Mouse (Mus musculus): ENCODE data around the gene Ppfia3. TPM values are rescaled to one million over a fixed set of nuclear protein-coding genes. Genes with fewer than 3 reads are reported as not detected.

Ppfia3 gene
- polyA plus RNA-seq, 1 experiment from 2014 or later = 4.3 TPM

DNA sequence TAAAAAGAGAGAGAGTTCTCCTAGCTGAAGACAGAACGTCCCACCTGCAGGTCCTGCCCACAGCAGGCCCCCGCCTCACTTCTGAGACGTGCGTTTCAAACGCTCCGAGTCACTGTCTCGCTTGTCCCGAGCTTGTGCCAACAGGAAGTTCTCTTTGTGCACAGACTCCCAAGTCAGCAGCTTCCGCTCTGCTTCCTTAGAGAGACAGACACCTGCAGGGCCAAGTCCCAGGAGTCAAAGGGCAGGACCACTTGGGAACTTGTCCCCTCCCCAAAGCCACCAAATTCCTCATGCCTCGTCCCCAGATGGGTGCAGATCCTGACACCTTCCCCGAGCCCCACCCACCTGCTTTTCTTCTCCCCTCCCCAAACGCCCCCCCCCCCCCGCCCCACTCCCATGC lies 62.0 kb downstream of the Ppfia3 start:
- Histone ChIP-seq H3K9me3 (replicated peaks; ENCODE audit: low read length) (no peaks in the 10 kb centered on the region), H3K36me3 (ENCODE audit: insufficient read depth, low read length) (peaks cover 10% of the 10 kb centered on the region; the same call in 1 of the 2 replicates), H3K9ac (ENCODE audit: low read depth, low read length) (no peak overlapping the region), H3K4me1 (replicated peaks; ENCODE audit: insufficient read depth, low read length) (no peaks in the 10 kb centered on the region; the same call in 1 of the 2 replicates), H3K4me2 (ENCODE audit: low read length) (peak overlapping the region; percentile 28), H3K27me3 (ENCODE audit: insufficient read depth, low read length) (no peaks in the 10 kb centered on the region), H3K27ac (no peak overlapping the region), H3K4me3 (replicated peaks; ENCODE audit: low read depth, low read length) (no peak overlapping the region)
- DNase-seq (ENCODE audit: low spot score) (no peak), ATAC-seq (replicated peaks; ENCODE audit: low FRiP score, low read depth) (peak; percentile 33)
- 24% methylated on average over 12 of the region's 13 CpGs for WGBS
- TF ChIP-seq CTCF (IDR thresholded peaks at IDR 0.05; ENCODE audit: low read depth) = no peak

DNA sequence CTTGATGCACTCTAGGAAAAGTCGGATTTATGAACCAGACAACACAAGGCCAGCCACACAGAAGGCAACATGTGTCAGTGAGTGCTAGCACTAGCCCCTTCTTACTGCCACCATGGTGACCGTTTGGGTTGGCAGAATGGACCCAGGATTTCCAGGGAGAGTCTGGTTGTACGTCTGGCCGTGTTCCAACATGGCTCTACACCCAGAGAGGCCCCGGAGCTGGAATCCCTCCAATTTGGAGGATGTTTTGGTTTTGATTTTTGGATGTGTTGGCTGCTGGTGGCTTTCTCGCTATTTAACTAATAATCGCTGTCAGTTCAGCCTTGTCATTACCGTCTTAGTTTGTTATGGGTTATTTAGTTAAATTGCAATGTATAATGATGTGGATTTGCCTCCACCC lies 64.2 kb downstream of the Ppfia3 start:
- no peak for DNase-seq (ENCODE audit: low spot score)
- H3K36me3 ChIP-seq (ENCODE audit: insufficient read depth, low read length) = peaks cover 7% of the 10 kb centered on the region; the same call in 1 of the 2 replicates
- no peak for ATAC-seq (replicated peaks; ENCODE audit: low FRiP score, low read depth)
- TF ChIP-seq CTCF (IDR thresholded peaks at IDR 0.05; ENCODE audit: low read depth) = no peak
- H3K9ac ChIP-seq (ENCODE audit: low read depth, low read length) = no peak overlapping the region
- no peaks in the 10 kb centered on the region; the same call in 1 of the 2 replicates for H3K4me1 ChIP-seq (replicated peaks; ENCODE audit: insufficient read depth, low read length)
- WGBS = 75% methylated on average over 8 of the region's 8 CpGs
- no peak overlapping the region for H3K4me2 ChIP-seq (ENCODE audit: low read length)
- H3K27ac ChIP-seq = no peak overlapping the region
- H3K9me3 ChIP-seq (replicated peaks; ENCODE audit: low read length) = no peaks in the 10 kb centered on the region
- no peak overlapping the region for H3K4me3 ChIP-seq (replicated peaks; ENCODE audit: low read depth, low read length)
- no peaks in the 10 kb centered on the region for H3K27me3 ChIP-seq (ENCODE audit: insufficient read depth, low read length)

DNA sequence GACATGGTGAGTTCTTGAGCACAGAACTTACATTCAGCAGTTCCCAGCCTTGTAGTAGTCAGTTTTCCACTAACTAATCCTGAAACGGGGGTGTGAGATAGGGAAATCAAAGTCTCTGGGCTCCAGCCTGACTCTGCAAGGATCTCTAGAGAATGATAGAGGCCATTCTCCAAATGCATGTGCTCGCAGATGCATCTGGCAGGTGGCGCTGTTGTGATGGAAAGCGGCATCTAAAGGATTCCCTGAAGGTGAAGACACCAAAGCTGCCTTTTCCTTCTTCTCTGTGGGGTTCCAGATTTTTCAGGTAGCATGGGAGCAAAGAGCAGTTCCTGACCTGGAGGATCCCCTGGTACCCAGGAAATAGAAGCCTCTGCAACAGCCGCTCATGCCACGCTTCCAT lies 66.5 kb downstream of the Ppfia3 start:
- 12% methylated on average over 6 of the region's 6 CpGs for WGBS
- DNase-seq (ENCODE audit: low spot score) = peak; percentile 70
- Histone ChIP-seq H3K4me2 (ENCODE audit: low read length) (no peak overlapping the region), H3K36me3 (ENCODE audit: insufficient read depth, low read length) (peaks cover 7% of the 10 kb centered on the region; the same call in 1 of the 2 replicates), H3K9ac (ENCODE audit: low read depth, low read length) (no peak overlapping the region), H3K4me3 (replicated peaks; ENCODE audit: low read depth, low read length) (no peak overlapping the region), H3K27me3 (ENCODE audit: insufficient read depth, low read length) (no peaks in the 10 kb centered on the region), H3K27ac (no peak overlapping the region), H3K9me3 (replicated peaks; ENCODE audit: low read length) (no peaks in the 10 kb centered on the region), H3K4me1 (replicated peaks; ENCODE audit: insufficient read depth, low read length) (no peaks in the 10 kb centered on the region; the same call in 1 of the 2 replicates)
- ATAC-seq (replicated peaks; ENCODE audit: low FRiP score, low read depth) = no peak
- peak; percentile 72 for TF ChIP-seq CTCF (IDR thresholded peaks at IDR 0.05; ENCODE audit: low read depth)

DNA sequence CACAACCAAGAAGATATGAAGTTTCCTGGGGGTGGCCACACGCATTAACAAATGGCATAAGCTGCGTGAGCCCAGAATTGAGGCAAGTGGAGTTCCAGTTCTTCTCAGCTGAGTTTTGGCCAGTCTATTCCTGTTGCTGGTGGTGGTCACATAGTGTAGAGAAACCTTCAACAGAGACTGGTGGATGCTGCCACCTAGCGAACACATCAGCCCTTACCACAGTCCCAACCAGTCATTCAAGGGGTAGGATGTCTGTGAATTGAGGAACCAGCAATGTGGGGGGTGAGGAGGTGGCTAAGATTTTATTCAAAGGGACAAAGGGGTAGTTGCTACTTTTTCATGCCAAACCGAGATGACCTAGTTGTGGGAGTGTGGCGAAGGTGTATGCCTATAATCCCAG lies 67.1 kb downstream of the Ppfia3 start:
- no peak overlapping the region for H3K4me3 ChIP-seq (replicated peaks; ENCODE audit: low read depth, low read length)
- 0 out of 2 replicates have a peak overlapping the region, but pooled peaks have one; percentile 13 for H3K9ac ChIP-seq (ENCODE audit: low read depth, low read length)
- H3K36me3 ChIP-seq (ENCODE audit: insufficient read depth, low read length) = peaks cover 7% of the 10 kb centered on the region; the same call in 1 of the 2 replicates
- H3K4me2 ChIP-seq (ENCODE audit: low read length) = no peak overlapping the region
- no peaks in the 10 kb centered on the region; the same call in 1 of the 2 replicates for H3K4me1 ChIP-seq (replicated peaks; ENCODE audit: insufficient read depth, low read length)
- no peaks in the 10 kb centered on the region for H3K27me3 ChIP-seq (ENCODE audit: insufficient read depth, low read length)
- DNase-seq (ENCODE audit: low spot score) (peak; percentile 87), ATAC-seq (replicated peaks; ENCODE audit: low FRiP score, low read depth) (peak; percentile 84)
- no peak overlapping the region for H3K27ac ChIP-seq
- no peaks in the 10 kb centered on the region for H3K9me3 ChIP-seq (replicated peaks; ENCODE audit: low read length)
- TF ChIP-seq CTCF (IDR thresholded peaks at IDR 0.05; ENCODE audit: low read depth) = peak; percentile 89
- WGBS = 12% methylated on average over 5 of the region's 5 CpGs

DNA sequence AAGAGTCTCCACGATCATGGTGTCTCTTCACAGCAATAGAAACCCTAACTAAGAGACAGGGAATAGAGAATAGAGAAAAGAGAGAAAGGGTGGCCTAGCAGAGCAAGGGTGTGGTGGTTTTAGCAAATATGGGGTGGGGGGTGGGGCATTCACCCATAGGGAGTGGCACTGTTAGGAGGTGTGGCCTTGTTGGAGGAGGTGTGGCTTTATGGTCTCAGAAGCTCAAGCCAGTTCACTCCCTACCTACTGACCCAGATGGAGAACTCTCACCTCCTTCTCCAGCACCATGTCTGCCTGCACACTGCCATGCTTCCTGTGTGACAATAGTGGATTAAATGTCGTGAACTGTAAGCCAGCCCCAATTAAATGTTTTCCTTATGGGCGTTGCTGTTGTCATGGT lies 69.3 kb downstream of the Ppfia3 start:
- no peaks in the 10 kb centered on the region for H3K4me1 ChIP-seq (replicated peaks; ENCODE audit: insufficient read depth, low read length)
- no peak for DNase-seq (ENCODE audit: low spot score)
- H3K4me3 ChIP-seq (replicated peaks; ENCODE audit: low read depth, low read length) = no peak overlapping the region
- H3K4me2 ChIP-seq (ENCODE audit: low read length) = no peak overlapping the region
- H3K9me3 ChIP-seq (replicated peaks; ENCODE audit: low read length) = no peaks in the 10 kb centered on the region
- WGBS = 53% methylated on average over 3 of the region's 3 CpGs
- no peak for ATAC-seq (replicated peaks; ENCODE audit: low FRiP score, low read depth)
- no peak overlapping the region for H3K9ac ChIP-seq (ENCODE audit: low read depth, low read length)
- H3K27ac ChIP-seq = no peak overlapping the region
- no peak for TF ChIP-seq CTCF (IDR thresholded peaks at IDR 0.05; ENCODE audit: low read depth)
- no peaks in the 10 kb centered on the region for H3K27me3 ChIP-seq (ENCODE audit: insufficient read depth, low read length)
- H3K36me3 ChIP-seq (ENCODE audit: insufficient read depth, low read length) = no peaks in the 10 kb centered on the region

DNA sequence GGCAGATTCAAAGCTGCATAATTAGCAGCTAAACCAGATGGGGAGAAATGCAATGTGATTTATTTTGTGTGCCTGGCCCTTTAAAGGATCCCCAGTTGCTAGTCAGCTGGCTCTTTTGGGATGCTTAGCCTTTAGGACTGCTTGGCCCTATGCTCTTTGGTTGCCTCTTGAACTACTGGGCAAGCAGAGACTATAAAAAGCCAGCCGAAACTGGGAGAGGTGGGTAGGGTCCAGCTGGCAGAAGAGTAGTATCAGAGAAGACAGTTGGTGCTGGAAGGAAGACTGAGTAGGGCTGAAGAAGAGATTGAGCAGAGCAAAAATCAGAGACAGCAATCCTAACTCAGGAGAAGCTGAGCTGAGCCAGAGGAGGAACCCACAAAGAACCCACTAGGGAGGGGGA lies 70.2 kb downstream of the Ppfia3 start:
- Histone ChIP-seq H3K4me3 (replicated peaks; ENCODE audit: low read depth, low read length) (no peak overlapping the region), H3K27me3 (ENCODE audit: insufficient read depth, low read length) (no peaks in the 10 kb centered on the region), H3K36me3 (ENCODE audit: insufficient read depth, low read length) (no peaks in the 10 kb centered on the region), H3K9ac (ENCODE audit: low read depth, low read length) (no peak overlapping the region), H3K27ac (no peak overlapping the region), H3K4me1 (replicated peaks; ENCODE audit: insufficient read depth, low read length) (no peaks in the 10 kb centered on the region), H3K4me2 (ENCODE audit: low read length) (no peak overlapping the region), H3K9me3 (replicated peaks; ENCODE audit: low read length) (no peaks in the 10 kb centered on the region)
- no peak for TF ChIP-seq CTCF (IDR thresholded peaks at IDR 0.05; ENCODE audit: low read depth)
- 46% methylated on average over 1 of the region's 1 CpGs for WGBS
- DNase-seq (ENCODE audit: low spot score) (no peak), ATAC-seq (replicated peaks; ENCODE audit: low FRiP score, low read depth) (no peak)

Other genes starting within 250 kb of the Ppfia3 start
- gene Rps11, start 242.6 kb downstream of the Ppfia3 start, polyA plus RNA-seq (2015; fragmentation: Nextera tagmentation; extraction: Ambion mirVana) = 1,486 and 1,553 TPM in 2 replicates
- 1,804 and 1,959 TPM in 2 replicates for gene Rpl13a, start 238.3 kb downstream of the Ppfia3 start, polyA plus RNA-seq (2015; fragmentation: Nextera tagmentation; extraction: Ambion mirVana)
- 0.83 and 1.3 TPM in 2 replicates for gene Gm45713, start 230.8 kb downstream of the Ppfia3 start, polyA plus RNA-seq (2015; fragmentation: Nextera tagmentation; extraction: Ambion mirVana)
- 2.2 and 2.4 TPM in 2 replicates for gene Flt3l, start 230.6 kb downstream of the Ppfia3 start, polyA plus RNA-seq (2015; fragmentation: Nextera tagmentation; extraction: Ambion mirVana)
- 81.3 and 88.6 TPM in 2 replicates for gene Pih1d1, start 212.7 kb downstream of the Ppfia3 start, polyA plus RNA-seq (2015; fragmentation: Nextera tagmentation; extraction: Ambion mirVana)
- 55.4 and 62.7 TPM in 2 replicates for gene Aldh16a1, start 212.4 kb downstream of the Ppfia3 start, polyA plus RNA-seq (2015; fragmentation: Nextera tagmentation; extraction: Ambion mirVana)
- 0.17 TPM in 2 replicates for gene Slc17a7, start 203.1 kb downstream of the Ppfia3 start, polyA plus RNA-seq (2015; fragmentation: Nextera tagmentation; extraction: Ambion mirVana)
- gene Gfy, start 187.4 kb downstream of the Ppfia3 start, polyA plus RNA-seq (2015; fragmentation: Nextera tagmentation; extraction: Ambion mirVana) = not detected in 2 replicates
- gene Pth2, start 186.0 kb downstream of the Ppfia3 start, polyA plus RNA-seq (2015; fragmentation: Nextera tagmentation; extraction: Ambion mirVana) = not detected in 2 replicates
- gene Ccdc155, start 162.1 kb downstream of the Ppfia3 start, polyA plus RNA-seq (2015; fragmentation: Nextera tagmentation; extraction: Ambion mirVana) = 0.36 and 0.43 TPM in 2 replicates
- gene Dkkl1, start 154.9 kb downstream of the Ppfia3 start, polyA plus RNA-seq (2015; fragmentation: Nextera tagmentation; extraction: Ambion mirVana) = 0.47 and 1.3 TPM in 2 replicates
- gene Tead2, start 151.3 kb downstream of the Ppfia3 start, polyA plus RNA-seq (2015; fragmentation: Nextera tagmentation; extraction: Ambion mirVana) = 94.3 and 112 TPM in 2 replicates
- gene Cd37, start 127.9 kb downstream of the Ppfia3 start, polyA plus RNA-seq (2015; fragmentation: Nextera tagmentation; extraction: Ambion mirVana) = 2.1 and 2.6 TPM in 2 replicates
- gene Slc6a16, start 125.9 kb downstream of the Ppfia3 start, polyA plus RNA-seq (2015; fragmentation: Nextera tagmentation; extraction: Ambion mirVana) = 0.18 and 0.45 TPM in 2 replicates
- not detected in 2 replicates for gene Slc6a21, start 89.5 kb downstream of the Ppfia3 start, polyA plus RNA-seq (2015; fragmentation: Nextera tagmentation; extraction: Ambion mirVana)
- gene Trpm4, start 33.2 kb downstream of the Ppfia3 start, polyA plus RNA-seq (2015; fragmentation: Nextera tagmentation; extraction: Ambion mirVana) = 14.4 and 15.9 TPM in 2 replicates
- 0.75 and 1.1 TPM in 2 replicates for gene Hrc, start 31.7 kb downstream of the Ppfia3 start, polyA plus RNA-seq (2015; fragmentation: Nextera tagmentation; extraction: Ambion mirVana)
- gene Lin7b, start 3.6 kb upstream of the Ppfia3 start, polyA plus RNA-seq (2015; fragmentation: Nextera tagmentation; extraction: Ambion mirVana) = 1.2 and 1.6 TPM in 2 replicates
- 148 and 163 TPM in 2 replicates for gene Snrnp70, start 28.7 kb upstream of the Ppfia3 start, polyA plus RNA-seq (2015; fragmentation: Nextera tagmentation; extraction: Ambion mirVana)
- gene Kcna7, start 38.6 kb upstream of the Ppfia3 start, polyA plus RNA-seq (2015; fragmentation: Nextera tagmentation; extraction: Ambion mirVana) = 0.05 and 0.06 TPM in 2 replicates
- gene Ntf5, start 46.7 kb upstream of the Ppfia3 start, polyA plus RNA-seq (2015; fragmentation: Nextera tagmentation; extraction: Ambion mirVana) = 1.5 and 1.6 TPM in 2 replicates
- not detected in 2 replicates for gene Lhb, start 53.8 kb upstream of the Ppfia3 start, polyA plus RNA-seq (2015; fragmentation: Nextera tagmentation; extraction: Ambion mirVana)
- 26.0 and 26.9 TPM in 2 replicates for gene Gys1, start 67.8 kb upstream of the Ppfia3 start, polyA plus RNA-seq (2015; fragmentation: Nextera tagmentation; extraction: Ambion mirVana)
- 94.6 and 98.9 TPM in 2 replicates for gene Ruvbl2, start 71.1 kb upstream of the Ppfia3 start, polyA plus RNA-seq (2015; fragmentation: Nextera tagmentation; extraction: Ambion mirVana)
- 6,674 and 7,026 TPM in 2 replicates for gene Ftl1, start 92.9 kb upstream of the Ppfia3 start, polyA plus RNA-seq (2015; fragmentation: Nextera tagmentation; extraction: Ambion mirVana)
- gene Bax, start 99.9 kb upstream of the Ppfia3 start, polyA plus RNA-seq (2015; fragmentation: Nextera tagmentation; extraction: Ambion mirVana) = 183 and 194 TPM in 2 replicates
- gene Tulp2, start 114.9 kb upstream of the Ppfia3 start, polyA plus RNA-seq (2015; fragmentation: Nextera tagmentation; extraction: Ambion mirVana) = 0.93 and 1.1 TPM in 2 replicates
- gene Gm45808, start 119.8 kb upstream of the Ppfia3 start, polyA plus RNA-seq (2015; fragmentation: Nextera tagmentation; extraction: Ambion mirVana) = not detected in 2 replicates
- gene Dhdh, start 121.8 kb upstream of the Ppfia3 start, polyA plus RNA-seq (2015; fragmentation: Nextera tagmentation; extraction: Ambion mirVana) = 1.8 TPM in 2 replicates
- 246 and 265 TPM in 2 replicates for gene Nucb1, start 143.4 kb upstream of the Ppfia3 start, polyA plus RNA-seq (2015; fragmentation: Nextera tagmentation; extraction: Ambion mirVana)
- 21.4 and 21.9 TPM in 2 replicates for gene Ppp1r15a, start 159.2 kb upstream of the Ppfia3 start, polyA plus RNA-seq (2015; fragmentation: Nextera tagmentation; extraction: Ambion mirVana)
- gene Plekha4, start 159.3 kb upstream of the Ppfia3 start, polyA plus RNA-seq (2015; fragmentation: Nextera tagmentation; extraction: Ambion mirVana) = 5.1 and 5.8 TPM in 2 replicates
- gene Hsd17b14, start 187.9 kb upstream of the Ppfia3 start, polyA plus RNA-seq (2015; fragmentation: Nextera tagmentation; extraction: Ambion mirVana) = 20.5 and 21.0 TPM in 2 replicates
- gene Bcat2, start 203.1 kb upstream of the Ppfia3 start, polyA plus RNA-seq (2015; fragmentation: Nextera tagmentation; extraction: Ambion mirVana) = 92.7 and 93.0 TPM in 2 replicates
- gene Fgf21, start 248.5 kb upstream of the Ppfia3 start, polyA plus RNA-seq (2015; fragmentation: Nextera tagmentation; extraction: Ambion mirVana) = 0.12 TPM in 1 of 2 replicates, not detected in the other